Mouse (Mus musculus) C2C12 (cell line): ENCODE results near the gene Bfsp2.

Experiments
- CEBPB ChIP-seq: IDR thresholded peaks from one replicate; pipeline ENCODE4 v1.6.1; 2011; ENCODE audit warnings: low read depth, mild to moderate bottlenecking, control low read depth, moderate library complexity
- CTCF ChIP-seq: IDR thresholded peaks from one replicate; pipeline ENCODE4 v1.5.1; 2011; ENCODE audit not compliant: control insufficient read depth, insufficient read depth, insufficient read length
- FOSL1 ChIP-seq: IDR thresholded peaks from one replicate; pipeline ENCODE4 v1.8.0; 2011; ENCODE audit warnings: mild to moderate bottlenecking, low read length; ENCODE audit not compliant: poor library complexity, insufficient read depth, severe bottlenecking

- no peak for TF ChIP-seq CEBPB
- no peak for TF ChIP-seq CTCF
- TF ChIP-seq FOSL1 = peak; percentile 59
Measured at GRCm38 (mm10) chr9:103432122-103432778, 48.0 kb downstream of the Bfsp2 start.
